Mouse (Mus musculus) neutrophil, adult 59 days (primary cell): ENCODE results near the gene Olfr1090. TPM values are rescaled to one million over a fixed set of nuclear protein-coding genes. Genes with fewer than 3 reads are reported as not detected.

ENCODE experiments used
- total RNA-seq, 2 experiments: library from RNA; stranded (reverse); gene quantifications; 1 replicate in 1 of 2; 2 replicates in 1 of 2; pipeline ENCODE4 v1.2.4; 2023

The Olfr1090 gene
- not detected for total RNA-seq

DNA sequence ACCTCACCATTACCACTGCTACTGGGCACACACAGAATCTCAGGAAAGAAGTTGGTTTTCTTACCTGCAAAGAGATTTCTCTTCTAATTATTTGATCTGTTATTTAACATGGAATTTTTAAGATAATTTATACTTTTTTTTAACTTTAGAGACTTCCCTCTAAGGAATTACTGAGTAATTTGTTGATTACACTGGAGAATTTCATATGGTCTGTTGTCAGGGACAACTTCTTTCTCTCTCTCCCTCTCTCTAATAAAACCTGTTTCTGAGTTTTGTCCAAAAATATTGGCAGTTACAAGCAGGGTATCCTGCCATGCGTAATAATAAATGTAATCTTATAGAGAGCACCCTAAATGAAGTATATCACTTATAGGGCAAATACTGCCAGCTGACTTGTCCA lies at the start of gene Olfr1090:
TSS of gene Olfr1090 (minus strand) at position 101 of the 400 bp plus-strand sequence.

DNA sequence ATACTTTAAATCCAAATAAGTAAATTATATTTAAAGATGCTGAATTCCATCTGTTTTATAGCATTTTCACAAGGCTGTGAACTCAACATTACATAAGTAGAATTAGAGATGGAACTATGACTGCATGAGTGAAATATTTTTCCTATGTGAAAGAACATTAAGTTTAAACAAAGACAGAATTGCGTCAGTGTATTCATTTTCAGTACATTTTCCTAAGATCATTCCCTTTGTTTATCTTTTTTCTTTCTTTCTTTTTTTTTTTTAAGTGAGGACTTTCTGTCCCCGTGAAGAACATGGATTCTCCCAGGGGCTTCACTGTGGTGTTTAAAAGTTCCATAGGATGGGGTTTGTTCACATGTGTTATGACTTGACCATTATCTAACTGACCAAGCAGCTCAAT lies 23.4 kb upstream of the Olfr1090 start, which contains the start of gene Olfr1093:
TSS of gene Olfr1093 (plus strand) at position 301 of the 400 bp plus-strand sequence.

DNA sequence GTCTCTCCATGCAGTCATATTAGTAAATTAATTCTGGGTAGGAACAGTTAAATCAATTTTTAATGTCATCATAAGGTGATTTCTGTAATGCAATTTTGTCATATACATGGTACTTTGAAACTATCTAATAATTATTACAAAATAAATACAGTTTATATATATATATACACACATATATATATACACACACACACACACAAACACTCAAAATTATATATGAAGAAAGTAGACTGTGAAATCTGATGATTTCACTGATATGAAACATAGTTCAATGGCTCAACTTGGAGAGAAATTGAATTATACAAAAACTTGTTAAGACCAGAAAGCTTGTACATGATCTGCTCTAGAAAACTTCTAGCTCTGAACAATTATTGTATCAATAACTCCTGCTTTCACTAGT lies 25.2 kb downstream of the Olfr1090 start, which contains the start of gene Olfr1089:
TSS of gene Olfr1089 (minus strand) at position 101 of the 400 bp plus-strand sequence.

Other genes starting within 250 kb of the Olfr1090 start
- not detected for gene Olfr1079, start 216.5 kb downstream of the Olfr1090 start, total RNA-seq
- not detected for gene Olfr1080, start 200.8 kb downstream of the Olfr1090 start, total RNA-seq
- not detected for gene Olfr1082, start 160.0 kb downstream of the Olfr1090 start, total RNA-seq
- gene Olfr1084, start 119.3 kb downstream of the Olfr1090 start, total RNA-seq, result not detected
- not detected for gene Olfr1085, start 97.0 kb downstream of the Olfr1090 start, total RNA-seq
- not detected for gene Olfr1086, start 78.9 kb downstream of the Olfr1090 start, total RNA-seq
- gene Olfr1087, start 60.6 kb downstream of the Olfr1090 start, total RNA-seq, result not detected
- gene Olfr1089, start 25.3 kb downstream of the Olfr1090 start, total RNA-seq, result not detected
- gene Olfr1093, start 23.5 kb upstream of the Olfr1090 start, total RNA-seq, result not detected
- gene Olfr141, start 51.0 kb upstream of the Olfr1090 start, total RNA-seq, result not detected
- not detected for gene Olfr1094, start 65.7 kb upstream of the Olfr1090 start, total RNA-seq
- gene Olfr1095, start 92.7 kb upstream of the Olfr1090 start, total RNA-seq, result not detected
- not detected for gene Gm13723, start 115.8 kb upstream of the Olfr1090 start, total RNA-seq
- gene Olfr1097, start 133.2 kb upstream of the Olfr1090 start, total RNA-seq, result not detected
- gene Olfr1098, start 165.6 kb upstream of the Olfr1090 start, total RNA-seq, result not detected
- gene Olfr1099, start 201.7 kb upstream of the Olfr1090 start, total RNA-seq, result not detected
- gene Olfr1100, start 221.0 kb upstream of the Olfr1090 start, total RNA-seq, result not detected
- not detected for gene Olfr1101, start 232.2 kb upstream of the Olfr1090 start, total RNA-seq
- not detected for gene Olfr1102, start 239.4 kb upstream of the Olfr1090 start, total RNA-seq